11 mouse cellular contexts compared by ENCODE assay signal in genomic region chr6:128088746-128089523, GRCm38 (mm10). TPM values are rescaled to one million over a fixed set of nuclear protein-coding genes. Genes with fewer than 3 reads are reported as not detected.
DNase-seq lines count a peak whose midpoint lies in the region; ATAC-seq lines count a peak whose summit lies in the region.
"Had no signal": no experiment of that assay in that cellular context is flagged by ENCODE, and none has a peak within 500 bp of the region (broad histone marks: within the 10 kb centered on the region; RNA-seq: fewer than 3 reads in every experiment).

No protein-coding gene starts in this region.

- no peak for ATAC-seq in hindbrain, embryonic 13.5 days (ENCODE audit: low FRiP score)
- no peak for ATAC-seq in hindbrain, embryonic 14.5 days (ENCODE audit: low FRiP score)
- ATAC-seq in limb, embryonic 12.5 days (ENCODE audit: insufficient number of reproducible peaks, insufficient read depth, low FRiP score, low TSS enrichment, low read depth) = peak; percentile 57

- no peaks in the 10 kb centered on the region for H3K36me3 ChIP-seq in hindbrain, embryonic 13.5 days
- H3K36me3 ChIP-seq in hindbrain, embryonic 14.5 days (replicated peaks; ENCODE audit: control insufficient read depth, insufficient read depth) = no peaks in the 10 kb centered on the region
- H3K36me3 ChIP-seq in embryonic facial prominence, embryonic 10.5 days (replicated peaks) = no peaks in the 10 kb centered on the region
- H3K36me3 ChIP-seq in limb, embryonic 12.5 days = 0 out of 2 replicates have a peak, but pooled peaks cover 4% of the 10 kb centered on the region
- H3K36me3 ChIP-seq: liver, embryonic 13.5 days had no signal

- no peak overlapping the region for H3K4me3 ChIP-seq in hindbrain, embryonic 13.5 days
- H3K4me3 ChIP-seq in hindbrain, embryonic 14.5 days (replicated peaks; ENCODE audit: low read length) = no peak overlapping the region
- H3K4me3 ChIP-seq in embryonic facial prominence, embryonic 10.5 days = peak overlapping the region; percentile 26; the same call in 1 of the 2 replicates
- H3K4me3 ChIP-seq in limb, embryonic 12.5 days (replicated peaks) = no peak overlapping the region
- H3K4me3 ChIP-seq: liver, embryonic 13.5 days had no signal

- H3K4me1 ChIP-seq in hindbrain, embryonic 13.5 days (replicated peaks) = peaks cover 57% of the 10 kb centered on the region
- peaks cover 5% of the 10 kb centered on the region for H3K4me1 ChIP-seq in hindbrain, embryonic 14.5 days (replicated peaks; ENCODE audit: control insufficient read depth, insufficient read depth, low read length)
- peaks cover 85% of the 10 kb centered on the region for H3K4me1 ChIP-seq in embryonic facial prominence, embryonic 10.5 days
- H3K4me1 ChIP-seq in limb, embryonic 12.5 days (replicated peaks) = peaks cover 69% of the 10 kb centered on the region

- peak overlapping the region; percentile 46 for H3K27ac ChIP-seq in hindbrain, embryonic 13.5 days
- no peak overlapping the region for H3K27ac ChIP-seq in hindbrain, embryonic 14.5 days
- H3K27ac ChIP-seq in embryonic facial prominence, embryonic 10.5 days (replicated peaks) = peak overlapping the region; percentile 87
- H3K27ac ChIP-seq in limb, embryonic 12.5 days = peak overlapping the region; percentile 89
- H3K27ac ChIP-seq: liver, embryonic 13.5 days had no signal

- no peaks in the 10 kb centered on the region for H3K27me3 ChIP-seq in hindbrain, embryonic 13.5 days
- H3K27me3 ChIP-seq in hindbrain, embryonic 14.5 days (ENCODE audit: control insufficient read depth, insufficient read depth, low read length) = no peaks in the 10 kb centered on the region
- H3K27me3 ChIP-seq in embryonic facial prominence, embryonic 10.5 days (replicated peaks; ENCODE audit: low read depth, poor library complexity, severe bottlenecking) = no peaks in the 10 kb centered on the region
- no peaks in the 10 kb centered on the region for H3K27me3 ChIP-seq in limb, embryonic 12.5 days
- H3K27me3 ChIP-seq: liver, embryonic 13.5 days had no signal

- H3K4me2 ChIP-seq in hindbrain, embryonic 13.5 days = no peak overlapping the region
- no peak overlapping the region for H3K4me2 ChIP-seq in hindbrain, embryonic 14.5 days (replicated peaks)
- H3K4me2 ChIP-seq in limb, embryonic 12.5 days = peak overlapping the region; percentile 27
- H3K4me2 ChIP-seq: liver, embryonic 13.5 days; midbrain, embryonic 11.5 days had no signal

- no peaks in the 10 kb centered on the region for H3K9me3 ChIP-seq in hindbrain, embryonic 13.5 days
- H3K9me3 ChIP-seq in hindbrain, embryonic 14.5 days (ENCODE audit: control insufficient read depth, low read length) = no peaks in the 10 kb centered on the region
- no peaks in the 10 kb centered on the region for H3K9me3 ChIP-seq in embryonic facial prominence, embryonic 10.5 days
- H3K9me3 ChIP-seq in limb, embryonic 12.5 days = no peaks in the 10 kb centered on the region
- H3K9me3 ChIP-seq: liver, embryonic 13.5 days had no signal

- WGBS in hindbrain, embryonic 13.5 days = 83% methylated on average over 8 of the region's 8 CpGs
- 90% methylated on average over 8 of the region's 8 CpGs for whole genome bisulfite sequencing in hindbrain, embryonic 14.5 days
- 62% methylated on average over 8 of the region's 8 CpGs for WGBS in embryonic facial prominence, embryonic 10.5 days
- WGBS in limb, embryonic 12.5 days = 64% methylated on average over 8 of the region's 8 CpGs

- DNase-seq in cerebellum, adult 18-20 months = peak; percentile 17 to 37
- no peak for DNase-seq in cerebellum, adult 11 months
- no peak for DNase-seq in hindbrain, embryonic 14.5 days (ENCODE audit: low spot score)
- DNase-seq in embryonic facial prominence, embryonic 10.5 days (ENCODE audit: low spot score) = peak; percentile 76
- no peak for DNase-seq in ovary, postnatal 10 days (ENCODE audit: low spot score)
- no peak for DNase-seq in thymus, postnatal 25 days
- DNase-seq: adrenal gland, postnatal 25 days; liver, embryonic 13.5 days had no signal

- no peak overlapping the region for H3K9ac ChIP-seq in hindbrain, embryonic 13.5 days
- no peak overlapping the region for H3K9ac ChIP-seq in hindbrain, embryonic 14.5 days
- H3K9ac ChIP-seq in limb, embryonic 12.5 days (replicated peaks) = no peak overlapping the region
- H3K9ac ChIP-seq: liver, embryonic 13.5 days had no signal

RNA-seq across cellular contexts. Expression of gene Tspan9, which starts 54.5 kb away (rescaled TPM):
- 32.7 and 35.8 TPM in 2 replicates for polyA plus RNA-seq in hindbrain, embryonic 13.5 days (2015; fragmentation: Nextera tagmentation; extraction: Ambion mirVana)
- polyA plus RNA-seq in hindbrain, embryonic 14.5 days (2014; fragmentation: Nextera tagmentation; extraction: Ambion mirVana) = 41.3 and 43.4 TPM in 2 replicates
- 69.3 and 69.7 TPM in 2 replicates for polyA plus RNA-seq in embryonic facial prominence, embryonic 10.5 days (2016; fragmentation: Nextera tagmentation; extraction: Ambion mirVana)
- 103 and 114 TPM in 2 replicates for polyA plus RNA-seq in limb, embryonic 12.5 days (2016; fragmentation: Nextera tagmentation; extraction: Ambion mirVana)

Comparison
In these comparisons a context has a peak if more than half of its experiments do, and no peak if none do; other contexts are left out.
1. DNase-seq: peak in cerebellum, adult 18-20 months (2 of 2) and embryonic facial prominence, embryonic 10.5 days (single experiment); none in cerebellum, adult 11 months (single experiment), hindbrain, embryonic 14.5 days (single experiment), ovary, postnatal 10 days (single experiment) and thymus, postnatal 25 days (single experiment).